Comparison of ENCODE assay signal across 24 mouse cellular contexts in the genomic region with DNA sequence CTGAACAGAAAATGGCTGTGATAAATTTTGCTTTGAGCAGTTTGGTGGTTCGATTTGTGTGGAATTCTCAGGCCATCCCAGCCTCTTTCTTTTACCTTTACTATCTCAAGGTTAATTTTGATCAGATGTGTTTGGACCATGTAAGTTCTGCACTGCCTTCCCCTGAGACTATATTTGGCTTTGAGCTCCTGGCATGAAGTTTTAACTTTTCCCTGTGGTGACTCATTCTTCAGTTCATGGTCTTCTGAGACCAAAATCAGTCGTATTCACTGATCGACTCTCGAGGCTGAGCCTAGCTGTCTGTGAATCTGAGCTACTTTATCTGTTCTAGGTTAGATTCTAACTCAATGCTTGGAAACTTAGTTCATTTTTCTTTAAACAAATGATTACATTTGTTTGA. TPM values are rescaled to one million over a fixed set of nuclear protein-coding genes. Genes with fewer than 3 reads are reported as not detected.
DNase-seq lines count a peak whose midpoint lies in the region.
"Had no signal": no experiment of that assay in that cellular context is flagged by ENCODE, and none has a peak within 500 bp of the region (broad histone marks: within the 10 kb centered on the region; RNA-seq: fewer than 3 reads in every experiment).

No protein-coding gene starts in this region.

- H3K9me3 ChIP-seq in embryonic facial prominence, embryonic 10.5 days, result no peaks in the 10 kb centered on the region
- H3K9me3 ChIP-seq: embryonic facial prominence, embryonic 12.5 days; forebrain, embryonic 13.5 days; forebrain, embryonic 15.5 days; G1E had no signal

- DNase-seq in adrenal gland, adult 2 months, result peak; percentile 27
- no peak for DNase-seq in adrenal gland, postnatal 4 days (ENCODE audit: low spot score in 2 of 2)
- DNase-seq in adrenal gland, postnatal 14 days, result peak; percentile 14
- no peak for DNase-seq in adrenal gland, adult 8-10 months
- DNase-seq in 3T3-L1 (ENCODE audit: low read depth, low spot score) (peak; percentile 49), NIH3T3 (ENCODE audit: low read depth) (peak; percentile 69)
- DNase-seq in embryonic facial prominence, embryonic 10.5 days (ENCODE audit: low spot score), result no peak
- no peak for DNase-seq in c-Kit-positive CD71-positive TER-119-positive erythroid progenitor cells, embryonic 14.5 days (ENCODE audit: low spot score)
- DNase-seq: B cell, adult 2 months; cerebellum, adult 11 months; cerebellum, adult 18-20 months; cerebellum, adult 8-10 months; cerebellum, adult 9-11 months; cerebellum, postnatal 14 days; cerebellum, postnatal 36 days; embryo, embryonic 11 days; forebrain, postnatal 0 days; gastrocnemius, adult 2 months; gastrocnemius, postnatal 10 days had no signal

- 89% methylated on average over 4 of the region's 4 CpGs for WGBS in embryonic facial prominence, embryonic 10.5 days

- H3K27ac ChIP-seq in embryonic facial prominence, embryonic 10.5 days (replicated peaks), result no peak overlapping the region
- H3K27ac ChIP-seq: embryonic facial prominence, embryonic 12.5 days; forebrain, embryonic 13.5 days; forebrain, embryonic 15.5 days; gastrocnemius, adult 2 months had no signal

- peaks cover 12% of the 10 kb centered on the region; the same call in 1 of the 2 replicates for H3K4me1 ChIP-seq in embryonic facial prominence, embryonic 10.5 days
- H3K4me1 ChIP-seq: embryonic facial prominence, embryonic 12.5 days; forebrain, embryonic 15.5 days had no signal

- H3K4me3 ChIP-seq in embryonic facial prominence, embryonic 10.5 days, result no peak overlapping the region
- H3K4me3 ChIP-seq: embryonic facial prominence, embryonic 12.5 days; forebrain, embryonic 13.5 days; forebrain, embryonic 15.5 days; gastrocnemius, adult 2 months had no signal

- no peaks in the 10 kb centered on the region for H3K36me3 ChIP-seq in embryonic facial prominence, embryonic 10.5 days (replicated peaks)
- H3K36me3 ChIP-seq: embryonic facial prominence, embryonic 12.5 days; G1E had no signal

- no peaks in the 10 kb centered on the region for H3K27me3 ChIP-seq in embryonic facial prominence, embryonic 10.5 days (replicated peaks; ENCODE audit: low read depth, poor library complexity, severe bottlenecking)
- H3K27me3 ChIP-seq: embryonic facial prominence, embryonic 12.5 days; forebrain, embryonic 13.5 days; forebrain, embryonic 15.5 days had no signal

RNA-seq across cellular contexts. Expression of a gene that starts 21.2 kb away (rescaled TPM):
- total RNA-seq in adrenal gland, adult 2 months (2021), result under 1 TPM; 0.37 to 0.45 TPM
- polyA plus RNA-seq in adrenal gland, adult 2 months (2012; rRNA removed), result 0.15 and 0.21 TPM in 2 replicates
- total RNA-seq in adrenal gland, postnatal 4 days (2021), result under 1 TPM; 0.68 to 0.90 TPM
- 0.56 and 0.67 TPM in 2 replicates for total RNA-seq in adrenal gland, postnatal 14 days (2021)
- total RNA-seq in adrenal gland, adult 8-10 months (2022), result 1 to 10 TPM in 2 of 4 experiments, under 1 TPM in 2; 0.61 to 1.3 (median 0.99) TPM
- 0.16 and 0.36 TPM in 2 replicates for polyA plus RNA-seq in embryonic facial prominence, embryonic 10.5 days (2016; fragmentation: Nextera tagmentation; extraction: Ambion mirVana)
- polyA plus RNA-seq: CD4-positive, CD25-positive, alpha-beta regulatory T cell, adult 4 months had no signal

Comparison
In these comparisons a context has a peak if more than half of its experiments do, and no peak if none do; other contexts are left out.
1. DNase-seq: peak in adrenal gland, adult 2 months (single experiment), adrenal gland, postnatal 14 days (single experiment), 3T3-L1 (single experiment) and NIH3T3 (single experiment); none in adrenal gland, postnatal 4 days (0 of 2), adrenal gland, adult 8-10 months (single experiment), embryonic facial prominence, embryonic 10.5 days (single experiment) and c-Kit-positive CD71-positive TER-119-positive erythroid progenitor cells, embryonic 14.5 days (single experiment).